Mouse (Mus musculus) MEL (cell line): ENCODE measurements around the gene Fxyd2.

Experiments
- CTCF ChIP-seq, 3 experiments: IDR thresholded peaks in 2 of 3; conservative IDR thresholded peaks in 1 of 3; 2 replicates each; pipeline ENCODE4 v1.5.1; 2011 to 2012; ENCODE audit warnings: low read length in 3 of 3, low read depth in 2 of 3, mild to moderate bottlenecking in 2 of 3, improper control_type of control experiment in 1 of 3, inconsistent platforms in 1 of 3, mixed read lengths in 1 of 3, moderate library complexity in 1 of 3; ENCODE audit not compliant: control insufficient read depth in 1 of 3, insufficient read depth in 1 of 3, poor library complexity in 1 of 3, severe bottlenecking in 1 of 3
- EP300 ChIP-seq, 2 experiments: IDR thresholded peaks; 2 replicates each; pipeline ENCODE4 v1.6.1; 2011; ENCODE audit warnings: improper control_type of control experiment in 2 of 2, low read length in 2 of 2, low read depth in 1 of 2, mild to moderate bottlenecking in 1 of 2
- HCFC1 ChIP-seq: IDR thresholded peaks from 2 replicates; pipeline ENCODE4 v1.6.1; 2012; ENCODE audit warnings: low read depth, mild to moderate bottlenecking, inconsistent platforms, low read length, improper control_type of control experiment, moderate library complexity
- KAT2A ChIP-seq: conservative IDR thresholded peaks from 2 replicates; pipeline ENCODE4 v1.6.1; 2012; ENCODE audit warnings: low read depth, low read length, improper control_type of control experiment, inconsistent platforms
- MAFK ChIP-seq: IDR thresholded peaks from 2 replicates; pipeline ENCODE4 v1.6.1; 2011; ENCODE audit warnings: low read depth, mild to moderate bottlenecking, low read length, improper control_type of control experiment, borderline replicate concordance
- MAX ChIP-seq: IDR thresholded peaks from 2 replicates; pipeline ENCODE4 v1.6.1; 2011; ENCODE audit warnings: low read length, improper control_type of control experiment
- POLR2A ChIP-seq, 2 experiments: IDR thresholded peaks; 2 replicates each; pipeline ENCODE4 v1.6.1; 2011 to 2012; ENCODE audit warnings: low read length in 2 of 2, mild to moderate bottlenecking in 2 of 2, control low read depth in 1 of 2, improper control_type of control experiment in 1 of 2, low read depth in 1 of 2, moderate library complexity in 1 of 2; ENCODE audit not compliant: control insufficient read depth in 1 of 2, insufficient read depth in 1 of 2, poor library complexity in 1 of 2
- ZC3H11A ChIP-seq: IDR thresholded peaks from 2 replicates; pipeline ENCODE4 v1.6.1; 2012; ENCODE audit warnings: low read depth, mild to moderate bottlenecking, inconsistent platforms, low read length, improper control_type of control experiment

DNA sequence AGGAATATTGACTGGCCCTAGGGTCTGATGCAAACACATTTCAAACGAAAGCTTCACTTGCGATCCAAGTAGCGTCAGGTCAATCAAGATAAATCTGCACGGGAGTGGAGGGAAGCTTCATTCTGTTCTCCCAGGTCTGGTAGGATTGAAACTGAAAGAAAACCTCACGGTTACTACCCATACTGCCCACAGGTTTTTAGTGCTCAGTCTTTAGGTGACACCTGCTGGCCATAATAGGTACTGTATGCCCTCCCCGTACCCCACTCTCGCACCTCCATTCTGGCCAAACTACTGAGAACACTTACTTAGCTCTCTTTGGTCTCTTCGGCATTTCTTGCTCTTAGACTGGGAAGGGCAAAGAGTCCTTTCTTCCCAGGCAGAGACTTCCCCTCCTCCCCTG, 17.8 kb downstream of the Fxyd2 start:
- TF ChIP-seq POLR2A (IDR thresholded peaks at IDR 0.05; ENCODE audit: control insufficient read depth in 1 of 2, insufficient read depth in 1 of 2, low read depth in 1 of 2, low read length in 2 of 2, poor library complexity in 1 of 2) (no peak), CTCF (IDR thresholded peaks at IDR 0.05 in 2 of 3, conservative IDR thresholded peaks at IDR 0.05 in 1 of 3; ENCODE audit: control insufficient read depth in 1 of 3, insufficient read depth in 1 of 3, low read depth in 2 of 3, low read length in 3 of 3, poor library complexity in 1 of 3, severe bottlenecking in 1 of 3) (peak; percentile 59 to 94 (median 82)), ZC3H11A (peak; percentile 52), MAFK (no peak), EP300 (IDR thresholded peaks at IDR 0.05; ENCODE audit: low read depth in 1 of 2, low read length in 2 of 2) (no peak), KAT2A (no peak), MAX (no peak), HCFC1 (no peak)
